Mouse (Mus musculus) adrenal gland, adult 2 months (tissue): Measurements from ENCODE around the gene Dchs1. TPM values are rescaled to one million over a fixed set of nuclear protein-coding genes. Genes with fewer than 3 reads are reported as not detected.
"Not testable (repeated sequence)": the region's sequence is repeated elsewhere in the genome, so short reads cannot be mapped to it uniquely, and the experiment has no call there.

Source experiments
- DNase-seq: peaks from one replicate; pipeline ENCODE4 v3.0.0; 2021
- polyA plus RNA-seq: library from polyadenylated mRNA; depleted of rRNA; stranded (reverse); fragments of >200 nt; gene quantifications from 2 replicates; pipeline ENCODE4 v1.2.3, GENCODE M21; 2012
- total RNA-seq, 2 experiments: library from RNA; stranded (reverse); gene quantifications; 2 replicates each; pipeline ENCODE4 v1.2.3; 2021

Gene Dchs1
- total and polyA plus RNA-seq, 3 experiments, result 4.4 to 8.2 (median 8.2) TPM

DNA sequence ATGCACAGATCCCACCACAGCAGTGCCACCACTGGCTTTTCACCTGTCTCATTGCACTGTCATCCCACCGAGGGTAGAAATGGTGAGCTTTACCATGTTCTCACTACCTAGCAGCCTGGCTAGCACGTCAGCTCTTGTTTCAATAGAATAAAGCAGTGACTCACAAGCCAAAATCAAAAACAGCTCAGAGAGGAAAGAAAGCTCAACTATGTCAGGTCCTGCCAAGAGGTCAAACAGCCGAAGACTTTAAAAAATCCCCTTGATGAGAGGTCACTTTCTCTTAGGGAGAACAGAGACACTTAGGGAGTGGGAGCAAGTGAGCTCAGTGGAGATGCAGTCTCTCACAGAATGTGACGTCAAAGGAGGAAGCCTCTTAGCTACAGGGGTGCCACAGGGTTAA lies 3.6 kb downstream of the Dchs1 start:
- no peak for DNase-seq

DNA sequence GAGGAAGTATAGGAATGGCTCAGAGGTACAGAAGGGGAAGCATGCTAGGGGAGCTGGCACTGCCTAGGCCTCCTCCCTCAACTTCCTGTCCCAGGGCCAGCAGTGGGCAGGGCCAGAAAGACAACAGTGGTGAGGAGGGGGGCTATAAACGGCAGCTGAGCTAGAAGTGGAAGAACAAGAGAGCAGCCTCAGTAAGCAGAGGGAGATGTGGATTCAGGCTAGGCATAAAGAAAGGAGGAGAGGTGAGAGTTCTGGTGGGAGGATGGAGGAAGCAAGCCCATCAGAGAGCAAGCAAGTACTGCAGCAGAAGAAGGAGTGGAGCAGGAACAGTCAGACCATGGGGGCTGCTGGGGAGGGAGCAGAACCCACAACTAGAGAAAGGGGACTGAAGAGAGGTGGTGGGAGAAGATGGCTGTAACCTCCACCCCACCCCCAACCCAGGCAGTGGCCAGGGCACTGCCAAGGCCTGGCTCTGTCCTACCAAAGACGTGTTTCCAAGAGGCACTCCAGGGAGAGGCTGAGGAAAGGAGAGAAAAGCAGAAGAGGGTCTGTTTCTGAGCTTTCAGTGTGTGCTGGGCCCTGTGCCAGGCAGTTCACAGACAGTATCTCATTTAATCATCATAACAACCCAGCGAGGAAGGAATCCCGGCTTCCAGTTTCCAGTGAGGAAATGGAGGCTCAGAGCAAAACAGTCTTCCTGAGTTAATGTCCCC lies 8.7 kb downstream of the Dchs1 start:
- DNase-seq, result peak; percentile 21

DNA sequence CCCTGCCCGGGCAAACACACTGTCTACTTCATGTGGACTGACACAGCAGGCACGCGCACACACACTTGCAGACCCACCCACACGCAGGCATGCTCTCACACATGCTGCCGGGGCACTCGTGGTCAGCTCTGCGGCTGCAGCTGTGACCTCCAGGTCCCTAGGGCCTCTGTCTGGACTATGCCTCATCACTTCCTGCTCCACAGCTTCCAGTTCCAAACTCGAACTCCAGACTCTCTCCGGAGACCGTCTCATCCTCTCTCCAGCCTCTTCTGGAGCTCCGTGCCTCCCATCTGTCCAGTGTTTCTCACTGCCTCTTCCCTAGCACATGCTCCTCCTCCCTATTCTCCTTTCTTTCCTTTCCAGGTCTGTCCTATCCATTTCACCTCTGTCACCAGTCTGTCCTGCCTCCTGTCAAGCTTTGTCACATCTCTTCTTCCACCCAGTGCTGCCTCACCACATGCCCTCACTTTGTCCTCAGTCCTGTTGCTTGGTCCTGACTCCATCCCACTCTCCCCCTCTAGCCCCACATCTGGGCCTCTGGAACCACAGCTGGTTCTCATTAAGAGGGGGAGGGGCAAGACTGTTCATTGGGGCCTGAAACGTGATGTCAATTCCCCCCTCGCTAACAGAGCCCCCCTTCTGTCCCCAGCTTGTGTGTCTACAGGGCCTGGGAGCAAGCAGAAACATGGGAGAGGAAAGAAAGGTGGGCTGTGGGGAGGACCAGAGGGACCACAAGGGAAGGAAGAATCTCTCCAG lies 9.5 kb downstream of the Dchs1 start:
- peak; percentile 60 for DNase-seq

DNA sequence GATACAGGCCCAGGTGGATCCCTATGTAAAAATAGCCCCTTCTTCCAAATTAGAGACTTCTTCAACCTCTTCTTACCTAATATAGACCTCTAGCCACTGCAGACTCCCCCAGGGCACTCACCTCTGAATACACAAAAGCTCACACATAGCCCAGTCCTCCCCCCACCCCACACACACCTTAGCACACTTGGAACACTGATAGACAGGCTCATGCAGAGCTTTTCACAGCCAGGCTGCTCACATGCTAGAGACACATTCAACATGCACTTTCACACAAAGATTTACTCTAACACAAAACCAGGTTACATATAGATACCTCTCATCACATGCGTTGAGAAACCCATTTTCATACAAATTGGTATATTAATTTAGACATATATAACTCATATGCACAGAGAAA lies 10.1 kb downstream of the Dchs1 start:
- no peak for DNase-seq

DNA sequence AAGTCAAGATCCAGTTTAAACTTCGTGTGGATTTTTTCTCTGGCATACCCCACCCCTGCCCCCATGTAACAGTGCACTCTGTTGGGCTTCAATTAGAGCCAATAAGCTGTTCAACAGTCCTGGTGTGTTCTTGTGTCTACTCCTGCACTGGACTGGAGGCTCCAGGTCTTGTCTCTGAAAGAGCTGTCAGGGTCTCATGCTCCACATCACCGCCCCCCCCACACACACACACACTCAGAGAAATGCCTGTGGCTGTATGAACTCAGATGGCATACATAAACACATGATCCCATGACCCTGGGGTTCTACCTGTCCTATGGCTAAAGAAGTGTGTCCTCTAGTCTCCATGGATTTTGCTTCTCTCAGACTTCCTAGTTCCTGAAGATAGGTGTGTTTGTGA lies 11.4 kb downstream of the Dchs1 start:
- no peak for DNase-seq

DNA sequence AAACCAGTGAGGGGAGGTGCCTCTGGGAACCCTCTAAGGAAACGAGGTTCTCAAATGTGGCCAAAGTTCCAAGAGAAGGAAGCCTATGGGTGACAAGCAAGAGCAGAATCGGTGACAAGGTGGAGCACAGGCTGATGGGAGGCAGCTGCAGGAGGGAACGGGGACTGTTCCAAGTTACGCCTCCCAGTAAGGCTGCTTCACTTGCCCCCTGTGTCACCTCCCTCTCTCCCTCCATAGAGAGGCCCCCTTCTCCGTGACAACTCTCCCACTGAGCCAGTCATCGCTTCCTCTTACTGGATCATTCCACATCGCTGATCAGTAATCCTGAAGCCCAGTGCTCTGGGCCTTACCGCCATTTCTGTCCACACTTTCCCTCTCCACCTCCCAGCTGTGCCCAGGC lies 12.8 kb downstream of the Dchs1 start:
- no peak for DNase-seq

DNA sequence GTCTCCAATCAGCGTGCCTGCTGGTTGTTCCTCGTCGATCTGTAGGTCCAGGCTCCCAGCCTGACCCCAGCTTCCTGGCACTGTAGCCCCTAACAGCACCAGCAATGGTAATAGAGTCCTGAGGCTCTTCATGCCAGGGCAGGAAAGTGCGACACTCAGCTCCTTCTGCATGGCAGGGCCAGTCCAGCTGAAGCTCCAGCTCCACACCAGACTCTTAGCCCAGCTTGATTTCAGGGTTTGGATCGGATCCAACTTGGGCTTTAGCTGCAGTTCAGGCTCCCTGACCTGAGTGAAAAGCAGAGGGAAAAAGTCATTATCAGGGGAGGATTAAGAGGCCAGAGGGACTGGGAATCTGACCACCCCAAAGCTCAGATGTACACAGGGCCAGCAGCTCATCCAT lies 14.4 kb downstream of the Dchs1 start:
- DNase-seq, result no peak

DNA sequence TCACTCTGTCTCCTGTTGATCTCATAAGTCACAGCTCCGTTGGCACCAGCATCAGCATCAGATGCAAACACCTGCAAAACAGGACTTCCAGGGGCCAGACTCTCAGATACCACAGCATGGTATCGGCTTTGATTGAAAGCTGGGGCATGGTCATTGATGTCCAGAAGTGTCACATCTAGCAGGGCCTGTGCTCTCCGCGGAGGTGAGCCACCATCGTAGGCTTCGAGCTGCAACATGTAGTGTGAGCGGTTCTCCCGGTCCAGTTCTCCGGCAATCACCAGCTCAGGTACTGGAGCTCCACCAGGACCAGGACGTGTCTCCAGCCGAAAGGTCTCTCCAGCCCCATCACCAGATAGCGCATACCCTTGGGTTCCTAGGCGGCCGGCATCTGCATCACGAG lies 15.1 kb downstream of the Dchs1 start:
- DNase-seq, result no peak

DNA sequence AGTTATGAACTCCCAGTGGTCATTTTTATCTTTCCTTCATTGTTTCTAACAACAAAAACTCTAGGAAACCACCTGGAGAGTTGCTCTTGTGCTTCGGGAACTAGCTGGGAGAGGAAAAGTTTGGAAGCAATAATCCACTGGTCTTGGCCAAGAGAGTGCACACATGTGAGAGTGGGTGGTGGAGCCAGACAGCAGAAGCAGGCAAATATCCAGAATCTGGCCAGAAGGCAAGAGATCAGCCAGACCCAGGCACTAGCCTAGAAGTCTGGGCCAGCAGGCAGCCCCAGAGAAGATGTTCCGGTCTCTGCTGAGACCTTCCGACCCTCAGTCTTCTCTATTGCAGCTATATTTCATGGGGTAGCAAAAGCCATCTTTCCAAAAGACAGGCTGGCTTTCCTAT lies 17.5 kb downstream of the Dchs1 start:
- DNase-seq, result peak; percentile 20

DNA sequence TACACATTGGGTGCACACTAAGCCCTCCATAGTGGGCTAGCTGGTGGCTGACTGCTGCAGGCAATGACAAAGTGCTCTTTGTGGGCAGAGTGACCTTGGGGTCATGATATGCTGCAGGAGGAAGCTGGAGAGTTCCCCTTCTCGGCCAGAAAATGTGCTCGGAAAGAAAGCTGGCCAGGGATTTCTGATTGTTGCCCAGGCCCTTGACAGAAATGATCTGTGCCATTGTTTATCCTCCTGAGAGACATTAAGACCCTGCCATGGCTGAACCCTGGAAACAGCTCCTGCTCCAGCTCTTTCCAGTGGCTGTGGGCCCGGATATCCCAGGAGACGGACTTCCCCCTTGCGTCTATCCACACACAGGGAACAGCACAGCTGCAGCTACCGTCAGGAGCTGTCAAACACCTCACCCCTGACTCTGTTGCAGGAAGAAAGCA lies 19.7 kb downstream of the Dchs1 start:
- DNase-seq, result no peak

DNA sequence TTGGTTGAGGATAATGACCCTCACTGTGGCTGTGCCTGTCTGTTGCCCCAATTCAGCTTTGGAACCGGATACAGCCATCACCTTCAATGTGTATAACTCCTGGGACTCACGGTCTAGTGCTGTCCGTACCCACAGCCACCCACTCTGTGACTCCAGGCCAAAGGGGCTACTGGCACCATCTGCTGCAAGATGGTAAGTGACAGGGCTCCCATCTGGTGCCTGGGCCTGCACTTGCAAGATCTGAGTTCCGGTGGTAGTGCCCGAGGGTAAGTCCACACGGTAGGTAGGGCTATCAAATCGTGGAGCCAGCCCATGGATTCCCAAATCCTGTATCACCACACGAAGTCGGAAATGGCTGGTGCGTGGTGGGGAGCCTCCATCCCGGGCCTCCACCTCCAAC lies 23.1 kb downstream of the Dchs1 start:
- no peak for DNase-seq

DNA sequence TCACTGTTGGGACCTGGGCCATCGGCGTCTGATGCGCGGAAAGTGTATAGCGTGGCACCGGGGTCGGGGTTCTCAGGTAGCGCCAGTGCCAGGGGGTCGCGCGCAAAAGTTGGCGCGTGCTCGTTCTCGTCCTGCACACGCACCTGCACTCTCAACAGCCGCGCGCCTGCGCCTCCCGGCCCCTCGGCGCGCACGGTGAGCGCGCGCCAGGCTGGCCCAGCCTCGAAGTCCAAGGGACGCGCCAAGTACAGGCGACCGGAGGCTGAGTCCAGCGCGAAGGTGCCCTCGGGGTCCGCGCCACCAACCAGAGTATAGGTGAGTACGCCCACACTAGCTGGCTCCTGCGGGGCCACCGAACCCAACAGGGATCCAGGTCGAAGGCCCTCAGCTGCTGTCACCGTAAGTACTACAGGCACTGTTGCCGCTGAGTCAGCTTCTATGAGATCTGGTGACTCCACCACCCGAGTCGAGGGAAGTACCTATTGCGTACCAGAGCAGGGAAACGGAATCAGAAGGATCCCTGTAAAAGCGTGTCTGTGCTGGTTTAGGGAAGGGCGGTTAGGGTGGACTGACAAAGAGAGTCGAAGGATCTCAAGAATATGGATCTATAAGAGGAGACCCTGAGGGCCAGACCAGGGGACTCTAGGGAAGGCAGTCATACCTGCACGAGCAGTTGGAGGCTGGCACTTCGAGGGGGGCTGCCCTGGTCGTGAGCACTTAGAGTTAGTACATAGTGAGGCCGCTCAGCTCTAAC lies 24.8 kb downstream of the Dchs1 start:
- no peak for DNase-seq

DNA sequence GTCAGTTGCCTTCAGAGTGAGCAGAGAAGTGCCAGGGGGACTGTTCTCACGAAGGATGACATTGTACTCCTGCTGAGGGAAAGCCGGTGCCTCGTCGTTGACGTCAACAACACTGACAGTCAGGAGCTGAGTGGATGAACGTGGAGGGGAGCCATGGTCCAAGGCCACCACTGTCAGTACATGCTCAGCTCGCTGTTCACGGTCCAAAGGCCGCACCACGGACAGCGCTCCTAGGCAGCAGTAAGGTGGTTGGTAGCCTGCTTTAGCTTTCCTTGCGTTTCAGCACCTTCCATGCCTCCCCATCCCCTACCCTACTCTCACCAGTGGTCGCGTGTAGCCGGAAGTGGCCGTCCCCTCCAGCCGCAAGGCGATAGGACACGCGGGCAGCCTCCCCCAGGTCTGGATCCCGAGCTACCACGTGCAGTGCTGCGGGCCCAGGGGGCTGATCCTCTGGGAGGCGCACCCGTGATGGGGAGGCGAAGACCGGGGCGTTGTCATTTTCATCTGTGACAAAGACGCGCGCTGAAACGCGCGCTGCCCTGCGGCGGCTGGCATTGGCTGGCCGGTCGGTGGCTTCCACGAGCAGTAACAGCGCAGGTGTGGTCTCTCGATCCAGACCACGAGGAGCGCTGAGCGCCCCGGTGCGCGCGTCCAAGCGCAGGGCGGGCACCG lies 25.5 kb downstream of the Dchs1 start:
- peak; percentile 25 for DNase-seq

DNA sequence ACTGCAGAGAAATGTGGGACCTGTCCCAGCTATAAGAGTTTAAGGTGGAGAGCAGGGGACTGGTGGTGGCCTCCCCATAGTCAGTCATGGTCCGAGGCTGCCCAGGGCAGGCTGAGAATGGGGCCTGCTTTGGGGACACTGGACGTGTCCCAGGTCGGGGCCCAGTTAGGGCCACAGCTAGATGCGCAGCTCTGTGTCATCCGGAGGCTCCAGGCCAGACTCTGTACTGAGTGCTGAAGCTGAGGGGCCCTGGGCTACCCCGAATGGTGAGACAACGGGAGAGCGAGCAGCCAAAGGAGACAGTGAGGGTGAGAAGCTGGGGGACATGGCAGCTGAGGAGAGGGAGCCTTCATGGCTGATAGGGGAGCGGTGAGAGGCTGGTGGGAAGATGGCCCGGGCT lies 34.2 kb downstream of the Dchs1 start:
- DNase-seq, result no peak

DNA sequence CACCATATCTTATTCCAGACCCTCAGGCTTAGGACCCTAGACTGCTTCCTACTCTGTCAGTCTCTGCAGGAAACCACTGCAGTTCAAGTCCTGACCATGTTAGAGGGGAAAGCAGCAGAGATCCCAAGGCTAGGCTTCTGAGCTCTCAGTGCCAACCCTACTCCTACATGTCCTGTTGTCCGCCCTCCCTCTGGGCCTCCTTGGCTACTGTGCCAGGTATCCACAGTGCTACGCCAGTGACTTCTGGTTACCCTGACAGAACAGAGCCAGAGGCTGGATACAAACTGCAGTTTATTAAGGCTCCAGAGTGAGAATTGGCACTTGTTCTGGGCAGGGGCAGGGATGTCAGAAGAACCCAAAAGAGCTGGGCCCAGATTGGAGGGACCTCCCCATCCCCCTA lies 34.7 kb downstream of the Dchs1 start:
- DNase-seq, result no peak

DNA sequence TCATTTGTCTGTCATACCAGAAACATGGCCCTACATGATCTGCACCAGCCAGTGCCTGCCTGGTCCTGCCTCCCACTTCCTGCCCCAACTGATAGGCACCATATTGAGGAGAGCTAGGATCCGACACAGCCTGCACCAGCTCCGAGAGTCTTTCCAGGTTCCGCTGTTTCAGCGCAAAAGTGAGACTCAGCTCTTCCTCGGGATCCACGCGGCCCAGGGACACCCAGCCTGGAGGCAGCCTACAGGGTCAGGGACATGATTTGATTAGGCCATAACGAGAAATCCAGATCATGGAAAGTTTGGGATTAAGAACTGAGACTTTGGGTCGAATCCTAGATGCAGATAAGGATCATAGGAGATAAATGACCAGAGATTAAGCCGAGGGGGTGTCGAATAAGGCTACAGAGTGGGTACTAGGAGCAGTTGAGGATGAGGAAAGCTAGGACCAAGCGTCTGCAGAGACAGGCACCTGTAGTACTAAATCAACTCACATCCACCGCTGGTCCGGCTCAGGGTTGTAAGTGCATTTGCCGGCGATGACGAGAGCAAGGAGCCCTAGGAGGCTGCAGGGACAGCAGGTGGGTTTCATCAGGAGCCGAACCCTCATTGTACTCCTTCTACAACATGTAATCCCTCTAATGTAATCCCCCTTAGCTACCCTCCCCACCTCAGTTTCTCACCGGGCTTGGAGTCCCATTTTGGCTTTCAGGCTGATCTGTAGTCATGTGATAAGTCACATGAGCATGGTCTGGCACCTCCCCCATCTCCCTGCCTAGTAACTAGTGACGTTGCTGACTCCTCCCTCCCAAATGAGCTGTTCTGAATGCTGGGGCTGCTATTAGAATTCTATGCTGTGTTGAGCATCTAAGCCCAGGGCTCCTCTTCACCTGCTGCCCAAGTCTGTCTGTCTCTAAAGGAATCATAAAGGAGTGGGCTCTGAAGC lies 35.7 kb downstream of the Dchs1 start, which contains the start of gene Tpp1:
TSS of gene Tpp1 (minus strand) at position 745 of the 943 bp plus-strand sequence.
- peak; percentile 95 for DNase-seq

DNA sequence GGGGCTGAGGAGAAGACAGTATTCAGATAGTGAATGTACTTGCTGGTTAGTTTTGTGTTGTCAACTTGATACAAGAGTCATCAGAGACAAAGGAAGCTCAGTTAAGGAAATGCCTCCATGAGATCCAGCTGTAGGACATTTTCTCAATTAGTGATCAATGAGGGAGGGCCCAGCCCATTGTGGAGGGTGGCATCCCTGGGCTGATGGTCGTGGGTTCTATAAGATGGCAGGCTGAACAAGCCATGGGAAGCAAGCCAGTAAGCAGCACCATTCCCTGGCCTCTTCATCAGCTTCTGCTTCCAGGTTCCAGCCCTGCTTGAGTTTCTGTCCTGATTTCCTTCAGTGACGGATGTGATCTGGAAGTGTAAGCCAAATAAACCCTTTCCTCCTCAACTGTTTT lies 39.7 kb downstream of the Dchs1 start:
- no peak for DNase-seq

DNA sequence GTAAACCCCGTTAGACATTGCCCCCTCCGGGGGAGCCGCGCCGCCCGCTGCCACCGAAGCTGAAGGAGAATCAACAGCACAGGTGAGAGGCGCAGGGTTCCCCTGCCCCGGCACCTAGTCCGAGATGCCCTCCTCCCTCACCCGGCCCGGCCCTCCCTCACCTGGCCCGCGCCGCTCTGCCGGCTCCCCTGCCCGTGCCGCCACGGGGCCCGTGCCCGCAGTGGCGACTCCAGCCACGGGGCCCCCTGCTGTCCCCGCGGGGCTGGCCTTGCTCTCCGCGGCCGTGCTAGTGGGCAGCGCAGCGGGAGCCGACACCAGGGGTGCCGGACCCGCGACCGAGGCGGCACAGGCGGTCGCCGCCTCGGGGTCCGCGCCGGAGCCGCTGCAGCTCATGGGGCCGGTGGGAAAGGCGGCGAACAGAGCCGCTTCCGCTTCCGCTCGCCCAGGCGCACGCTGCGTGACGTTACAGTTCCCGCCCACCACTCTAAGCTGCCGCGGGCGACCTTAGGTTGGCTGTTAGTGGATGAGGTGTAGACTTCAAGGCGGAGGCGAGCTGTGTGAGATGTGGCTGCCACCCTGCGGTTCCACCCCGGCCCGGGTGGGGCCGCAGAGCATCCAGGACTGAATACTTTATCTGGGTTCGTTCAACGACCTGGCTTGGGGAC lies 43.4 kb downstream of the Dchs1 start, which contains the start of gene Taf10:
TSS of gene Taf10 (minus strand) at position 436 of the 665 bp plus-strand sequence.
- peak; percentile 93 for DNase-seq

DNA sequence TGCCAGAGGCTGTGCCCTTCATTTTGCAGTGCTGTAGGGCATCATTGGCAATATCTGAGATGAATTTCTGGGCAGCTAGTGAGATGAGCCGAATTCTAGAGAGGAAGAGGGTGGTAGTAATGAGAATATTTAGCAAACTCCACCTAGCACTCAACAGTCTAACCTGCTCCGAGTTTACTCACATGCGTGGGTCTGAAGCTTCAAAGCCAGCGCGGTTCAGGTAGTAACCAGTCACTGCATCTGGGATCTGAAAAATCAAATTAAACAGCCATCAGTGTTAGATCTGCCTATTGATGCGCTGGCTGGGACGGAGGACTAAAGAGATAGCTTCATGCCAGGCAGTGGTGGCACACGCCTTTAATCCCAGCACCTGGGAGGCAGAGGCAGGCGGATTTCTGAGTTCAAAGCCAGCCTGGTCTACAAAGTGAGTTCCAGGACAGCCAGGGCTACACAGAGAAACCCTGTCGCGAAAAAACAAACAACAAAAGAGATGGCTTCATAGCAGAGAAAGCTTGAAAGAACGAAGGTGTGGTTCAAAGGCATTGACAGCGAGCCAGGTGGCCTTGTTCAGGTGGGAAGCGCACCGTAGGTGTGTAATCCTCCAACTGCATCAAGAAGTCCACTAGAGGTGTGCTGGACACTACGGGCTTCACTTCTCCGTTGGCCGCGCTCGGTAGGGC lies 44.1 kb downstream of the Dchs1 start:
- not testable (repeated sequence) for DNase-seq
